Mouse (Mus musculus) ES-E14 (cell line): ENCODE measurements around the gene Brap. TPM values are rescaled to one million over a fixed set of nuclear protein-coding genes. Genes with fewer than 3 reads are reported as not detected.

Experiments
- DNase-seq: peaks from one replicate; pipeline ENCODE4 v3.0.0-alpha.2; 2013; ENCODE audit warnings: low read depth, low spot score
- H3K27ac ChIP-seq: 2 replicates; pipeline ENCODE4 v1.5.1; 2012; ENCODE audit warnings: low read depth, mild to moderate bottlenecking, low read length, moderate library complexity, mixed read lengths; ENCODE audit not compliant: poor library complexity, insufficient read depth, severe bottlenecking
- H3K36me3 ChIP-seq: 2 replicates; pipeline ENCODE4 v1.6.1; 2012; ENCODE audit warnings: mild to moderate bottlenecking, low read length, moderate library complexity, mixed read lengths; ENCODE audit not compliant: control insufficient read depth, poor library complexity, insufficient read depth, severe bottlenecking
- H3K4me1 ChIP-seq, 2 experiments: fragments of 150-350 bp in 1 of 2; sonication (generic) in 1 of 2; 2 replicates each; pipeline ENCODE4 v1.6.1; 2012; ENCODE audit warnings: low read length in 2 of 2, mild to moderate bottlenecking in 1 of 2, mixed read lengths in 1 of 2; ENCODE audit not compliant: control insufficient read depth in 2 of 2, insufficient read depth in 2 of 2, poor library complexity in 1 of 2
- H3K4me3 ChIP-seq, 2 experiments: fragments of 150-350 bp in 1 of 2; sonication (generic) in 1 of 2; 2 replicates each; pipeline ENCODE4 v1.5.1; 2012; ENCODE audit warnings: low read length in 2 of 2, low read depth in 1 of 2, mild to moderate bottlenecking in 1 of 2, mixed read lengths in 1 of 2; ENCODE audit not compliant: insufficient read depth in 1 of 2, poor library complexity in 1 of 2, severe bottlenecking in 1 of 2
- H3K9ac ChIP-seq: 2 replicates; pipeline ENCODE4 v1.6.1; 2012; ENCODE audit warnings: low read depth, mild to moderate bottlenecking, low read length, mixed read lengths; ENCODE audit not compliant: poor library complexity, insufficient read depth, severe bottlenecking
- H3K9me3 ChIP-seq: fragments of 150-350 bp; sonication (generic); 2 replicates; pipeline ENCODE4 v1.6.1; 2012; ENCODE audit warnings: low read depth, mild to moderate bottlenecking, low read length; ENCODE audit not compliant: control insufficient read depth, insufficient read depth
- CHD2 ChIP-seq: IDR thresholded peaks from 2 replicates; pipeline ENCODE4 v1.6.1; 2014; ENCODE audit warnings: mild to moderate bottlenecking, low read depth, low read length, inconsistent platforms
- HCFC1 ChIP-seq: IDR thresholded peaks from 2 replicates; pipeline ENCODE4 v1.6.1; 2012; ENCODE audit warnings: low read length, inconsistent platforms, borderline replicate concordance; ENCODE audit not compliant: insufficient read depth
- MAFK ChIP-seq: IDR thresholded peaks from 2 replicates; pipeline ENCODE4 v1.6.1; 2014; ENCODE audit warnings: mild to moderate bottlenecking, low read depth, low read length, inconsistent platforms; ENCODE audit not compliant: insufficient read depth
- ZC3H11A ChIP-seq: IDR thresholded peaks from 2 replicates; pipeline ENCODE4 v1.6.1; 2012; ENCODE audit warnings: low read depth, mild to moderate bottlenecking, inconsistent platforms, low read length, borderline replicate concordance
- ZNF384 ChIP-seq: IDR thresholded peaks from 2 replicates; pipeline ENCODE4 v1.6.1; 2012; ENCODE audit warnings: low read depth, low read length, inconsistent platforms
- in situ Hi-C, 2 experiments: fragments of 600-800 bp; cut with MboI; formaldehyde crosslinking; loops; one replicate each; pipeline ENCODE4 v1.15.1; 2025; ENCODE audit warnings: low sequenced_read_pairs in 2 of 2, inconsistent platforms in 1 of 2; ENCODE audit not compliant: unreplicated experiment in 2 of 2
- total RNA-seq: library from RNA; depleted of rRNA; stranded (reverse); fragments of 300-350 nt; gene quantifications from 2 replicates; pipeline ENCODE4 v1.2.3, GENCODE M21; 2012; rRNA removed

Gene Brap
- total RNA-seq, 1 experiment, result 31.8 TPM

GRCm38 (mm10) chr5:121730057-121730456 lies 69.7 kb downstream of the Brap start:
- in situ Hi-C loops, result no loop called here
- no peak for TF ChIP-seq MAFK
- TF ChIP-seq ZNF384, result no peak
- TF ChIP-seq ZC3H11A, result no peak
- TF ChIP-seq CHD2, result no peak
- no peak for TF ChIP-seq HCFC1
- no peak overlapping the region for H3K9ac ChIP-seq
- H3K4me1 ChIP-seq, result no peaks in the 10 kb centered on the region
- H3K27ac ChIP-seq, result no peak overlapping the region
- H3K9me3 ChIP-seq, result no peaks in the 10 kb centered on the region
- H3K4me3 ChIP-seq, result no peak overlapping the region
- DNase-seq, result no peak
- peaks cover 4% of the 10 kb centered on the region; the same call in 1 of the 2 replicates for H3K36me3 ChIP-seq

GRCm38 (mm10) chr5:121736641-121737040 lies 76.3 kb downstream of the Brap start:
- Histone ChIP-seq H3K9ac (no peak overlapping the region), H3K9me3 (no peaks in the 10 kb centered on the region), H3K27ac (no peak overlapping the region), H3K4me3 (no peak overlapping the region), H3K4me1 (no peaks in the 10 kb centered on the region), H3K36me3 (peaks cover 4% of the 10 kb centered on the region; the same call in 1 of the 2 replicates)
- DNase-seq, result no peak
- no peak for TF ChIP-seq MAFK
- TF ChIP-seq ZNF384, result no peak
- TF ChIP-seq ZC3H11A, result no peak
- TF ChIP-seq CHD2, result no peak
- TF ChIP-seq HCFC1, result no peak
- in situ Hi-C loops, result no loop called here

Other genes with a start within 250 kb of the Brap start
- gene Tmem116, start 208.7 kb upstream of the Brap start, total RNA-seq, result 3.0 and 3.8 TPM in 2 replicates
- gene Erp29, start 208.1 kb upstream of the Brap start, total RNA-seq, result 339 and 444 TPM in 2 replicates
- gene Adam1b, start 157.1 kb upstream of the Brap start, total RNA-seq, result 0.09 TPM in 1 of 2 replicates, not detected in the other
- gene Adam1a, start 115.1 kb upstream of the Brap start, total RNA-seq, result 6.1 and 6.3 TPM in 2 replicates
- not detected in 2 replicates for gene Gm42878, start 115.1 kb upstream of the Brap start, total RNA-seq
- 94.3 and 111 TPM in 2 replicates for gene Mapkapk5, start 114.7 kb upstream of the Brap start, total RNA-seq
- gene Aldh2, start 66.7 kb upstream of the Brap start, total RNA-seq, result 157 and 238 TPM in 2 replicates
- gene Acad12, start 41.6 kb upstream of the Brap start, total RNA-seq, result 6.0 and 8.3 TPM in 2 replicates
- 14.0 and 24.4 TPM in 2 replicates for gene Acad10, start within 50 bp of the Brap start, total RNA-seq
- 45.2 and 58.0 TPM in 2 replicates for gene Atxn2, start 50.8 kb downstream of the Brap start, total RNA-seq
- 9.1 and 10.5 TPM in 2 replicates for gene Sh2b3, start 177.1 kb downstream of the Brap start, total RNA-seq
- 13.4 and 13.6 TPM in 2 replicates for gene Pheta1, start 188.4 kb downstream of the Brap start, total RNA-seq